Mouse (Mus musculus) regulatory T cell (primary cell): ENCODE data around the gene D930007J09Rik.

Source experiments
- in situ Hi-C: fragments of 300-600 bp; cut with MboI, MseI; formaldehyde crosslinking; loops from one replicate; pipeline ENCODE4 v1.15.1; 2025; ENCODE audit warnings: high pct_unique_total_duplicates

D930007J09Rik gene

GRCm38 (mm10) chr13:32760795-32761194, 41.9 kb downstream of the D930007J09Rik start:
- in situ Hi-C loops, result loop anchor here (10.0 kb wide), 1 partner anchor 1574 kb away; no protein-coding TSS in a partner anchor

DNA sequence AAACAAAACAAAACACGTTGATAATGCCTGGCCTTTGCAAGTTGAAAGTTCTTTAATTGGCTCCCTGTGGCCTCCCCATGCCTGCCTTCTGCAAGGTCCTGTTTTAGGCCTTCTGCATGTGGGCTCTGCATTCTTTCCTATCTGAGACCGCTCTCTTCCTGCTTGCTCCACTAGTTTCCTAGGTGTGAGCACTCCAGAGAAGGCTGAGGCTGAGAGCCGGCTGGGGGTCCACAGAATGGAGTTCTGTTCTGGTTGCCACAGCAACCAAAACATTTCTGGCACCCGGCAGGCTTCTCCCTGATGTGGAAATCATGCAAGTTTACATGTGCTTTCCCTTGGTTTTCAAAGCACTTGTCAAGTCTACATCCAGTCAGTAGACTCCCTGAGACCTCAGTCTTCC, 43.6 kb downstream of the D930007J09Rik start:
- in situ Hi-C loops, result no loop called here
